Mouse (Mus musculus): ENCODE data around the gene Fam19a4.
"Not testable (repeated sequence)": the region's sequence is repeated elsewhere in the genome, so short reads cannot be mapped to it uniquely, and the experiment has no call there.

Gene Fam19a4

DNA sequence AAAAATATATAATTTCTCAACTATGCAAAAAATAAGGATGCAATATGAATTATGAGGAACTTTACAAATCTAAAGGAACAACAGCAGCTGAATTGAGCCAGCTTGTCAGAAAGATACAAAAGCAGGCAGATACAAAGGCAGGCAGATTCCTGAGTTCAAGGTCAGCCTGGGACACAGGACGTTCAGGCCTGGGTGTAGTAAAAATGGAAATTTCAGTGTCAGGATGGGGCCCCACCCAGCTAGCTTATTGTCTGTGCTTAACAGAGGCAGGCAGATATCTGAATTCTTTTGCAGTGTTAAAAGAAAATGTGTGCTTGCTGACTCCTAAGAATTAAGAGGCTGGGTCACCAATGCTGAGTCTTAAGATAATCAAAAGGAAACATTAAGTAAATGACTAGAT, 124.4 kb downstream of the Fam19a4 start:
- no peak for DNase-seq

GRCm38 (mm10) chr6:96909061-96909480, 151.1 kb downstream of the Fam19a4 start:
- DNase-seq: no peak

DNA sequence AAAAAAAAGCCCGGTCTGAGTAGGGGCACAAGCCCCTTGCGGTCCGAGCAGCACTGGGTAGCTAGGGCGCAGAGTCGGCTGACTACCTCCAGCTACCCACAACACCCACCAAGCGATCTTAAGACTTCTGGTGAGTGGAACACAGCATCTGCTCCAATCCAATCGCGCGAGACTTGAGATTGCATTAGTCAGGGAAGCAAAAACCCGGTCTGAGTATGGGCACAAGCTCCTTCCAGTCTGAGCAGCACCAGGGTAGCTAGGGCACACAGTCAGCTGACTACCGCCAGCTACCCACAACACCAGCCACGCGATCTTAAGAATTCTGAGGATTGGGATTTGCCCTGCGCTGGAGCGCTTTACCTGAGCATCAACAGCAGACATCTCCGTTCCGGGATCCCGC, 183.1 kb downstream of the Fam19a4 start:
- DNase-seq: not testable (repeated sequence)

DNA sequence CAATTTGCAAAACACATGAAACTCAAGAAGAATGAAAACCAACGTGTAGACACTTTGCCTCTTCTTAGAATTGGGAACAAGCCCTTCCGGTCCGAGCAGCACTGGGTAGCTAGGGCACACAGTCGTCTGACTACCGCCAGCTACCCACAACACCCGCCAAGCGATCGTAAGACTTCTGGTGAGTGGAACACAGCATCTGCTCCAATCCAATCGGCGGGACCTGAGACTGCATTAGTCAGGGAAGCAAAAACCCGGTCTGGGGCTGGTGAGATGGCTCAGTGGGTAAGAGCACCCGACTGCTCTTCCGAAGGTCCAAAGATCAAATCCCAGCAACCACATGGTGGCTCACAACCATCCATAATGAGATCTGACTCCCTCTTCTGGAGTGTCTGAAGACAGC, 183.6 kb downstream of the Fam19a4 start:
- not testable (repeated sequence) for DNase-seq

- no peak for DNase-seq
These were observed 207.1 kb downstream of the Fam19a4 start for GRCm38 (mm10) chr6:96853065-96853464.

DNA sequence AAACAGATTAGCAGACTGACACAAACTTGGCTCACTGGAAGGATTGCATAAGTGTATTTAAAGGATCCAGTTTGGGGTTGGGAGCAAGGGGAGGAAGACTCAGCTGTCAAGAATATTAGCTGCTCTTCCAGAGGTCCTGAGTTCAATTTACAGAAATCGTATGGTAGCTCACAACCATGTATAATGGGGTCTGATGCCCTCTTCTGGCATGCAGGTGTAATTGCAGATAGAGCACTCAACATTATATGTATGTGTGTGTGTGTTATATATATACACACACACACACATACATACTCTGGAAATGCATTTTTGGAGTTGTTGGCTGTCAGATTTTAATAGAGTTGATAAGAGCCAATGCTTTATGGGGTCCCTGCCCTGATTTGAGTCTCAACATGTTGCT, 216.3 kb downstream of the Fam19a4 start:
- no peak for DNase-seq

DNA sequence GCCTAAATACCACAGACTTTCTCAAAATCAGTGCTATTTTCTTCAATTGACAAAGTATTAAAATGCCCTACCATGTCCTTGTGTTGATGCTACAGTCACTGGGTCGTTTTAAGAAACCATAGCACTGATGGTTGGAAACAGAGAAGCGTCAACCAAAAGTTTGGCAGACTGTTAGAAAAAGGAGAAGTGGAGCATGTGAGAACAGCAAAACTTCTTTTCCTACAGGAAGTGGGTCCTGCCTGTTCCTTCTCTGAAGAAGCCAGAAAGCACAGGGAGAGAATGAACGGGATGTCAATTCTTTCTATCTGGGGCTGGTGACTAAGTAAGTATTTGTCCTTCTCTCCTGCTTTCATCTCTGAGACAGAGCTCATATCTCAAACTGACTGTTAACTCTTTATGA, 219.6 kb downstream of the Fam19a4 start:
- no peak for DNase-seq

DNA sequence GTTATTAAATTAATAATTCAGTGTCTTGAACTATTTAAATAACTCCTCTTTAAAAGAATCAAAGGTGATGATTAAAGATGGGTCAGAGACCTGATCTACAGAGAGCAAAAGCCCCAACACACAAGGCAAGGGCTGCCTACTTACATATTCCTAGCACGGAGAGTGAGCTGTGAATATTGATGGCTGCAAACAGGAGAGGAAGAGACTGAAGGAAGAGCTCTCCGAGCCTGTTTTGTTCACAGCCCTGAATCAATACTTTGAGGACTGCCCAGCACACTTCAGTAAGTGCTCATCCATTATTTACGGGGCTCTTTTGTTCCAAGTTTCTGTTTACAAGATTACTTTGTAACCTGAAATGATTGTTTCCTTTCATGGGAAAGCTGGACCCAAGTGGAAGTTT, 233.6 kb downstream of the Fam19a4 start:
- DNase-seq: no peak

DNA sequence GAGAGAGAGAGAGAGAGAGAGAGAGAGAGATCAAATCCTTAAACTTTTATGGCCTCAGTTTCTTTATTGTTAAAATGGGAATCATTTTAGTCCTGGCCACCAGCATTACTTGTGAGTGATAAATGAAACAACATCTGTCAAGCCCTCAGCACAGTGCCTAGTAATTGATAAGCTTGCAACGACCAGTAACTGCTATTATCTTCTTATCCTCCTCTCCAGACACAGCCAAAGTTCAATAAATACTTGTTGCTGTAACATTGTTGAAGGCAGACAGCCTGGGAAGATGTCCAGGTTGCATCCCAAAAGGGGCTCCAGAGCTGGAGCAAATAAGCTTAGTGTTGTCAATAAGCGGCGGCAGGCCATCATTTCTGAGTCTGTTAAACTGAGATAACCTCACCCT, 257.2 kb downstream of the Fam19a4 start:
- DNase-seq: no peak

GRCm38 (mm10) chr6:96798746-96799145, 261.5 kb downstream of the Fam19a4 start:
- DNase-seq: no peak

DNA sequence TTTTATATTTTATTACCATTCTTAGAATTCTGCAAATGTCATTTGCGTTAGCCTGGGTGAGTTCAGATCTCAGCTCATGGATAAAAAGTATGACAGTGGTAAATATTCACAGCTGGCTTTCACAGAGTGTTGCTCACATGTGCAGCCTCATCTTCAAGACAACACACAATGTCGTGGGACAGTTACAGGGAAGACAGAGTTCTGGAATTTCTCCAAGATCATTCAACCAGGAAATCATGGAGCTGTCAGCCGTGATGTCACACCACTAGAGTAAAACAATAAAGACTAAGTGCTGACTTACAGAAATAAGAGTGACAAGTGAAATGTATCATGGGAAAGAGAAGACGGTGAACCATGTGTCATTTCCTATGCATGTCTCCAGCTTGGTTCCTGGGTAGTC, 262.8 kb downstream of the Fam19a4 start:
- DNase-seq: no peak

Measured in thymus, postnatal 25 days (tissue).